Mouse (Mus musculus) CH12.LX (cell line): ENCODE results near the gene Mapkbp1. TPM values are rescaled to one million over a fixed set of nuclear protein-coding genes. Genes with fewer than 3 reads are reported as not detected.

Experiments
- DNase-seq: peaks from one replicate; pipeline ENCODE4 v3.0.0-alpha.2; 2013; ENCODE audit errors: extremely low read depth
- H3K27ac ChIP-seq: 2 replicates; pipeline ENCODE4 v1.5.1; 2012; ENCODE audit warnings: low read depth, mild to moderate bottlenecking, control low read depth, moderate library complexity; ENCODE audit not compliant: insufficient read depth
- H3K27me3 ChIP-seq: replicated peaks from 2 replicates; pipeline ENCODE3; 2012; ENCODE audit warnings: inconsistent platforms
- H3K36me3 ChIP-seq, 2 experiments: replicated peaks in 1 of 2; 2 replicates each; pipeline versions ENCODE3 to v1.6.1; 2012; ENCODE audit warnings: inconsistent platforms in 1 of 2, low read length in 1 of 2, mild to moderate bottlenecking in 1 of 2, mixed read lengths in 1 of 2, moderate library complexity in 1 of 2; ENCODE audit not compliant: control insufficient read depth in 1 of 2, insufficient read depth in 1 of 2
- H3K4me1 ChIP-seq, 2 experiments: 2 replicates each; pipeline ENCODE4 v1.6.1; 2012; ENCODE audit warnings: inconsistent platforms in 1 of 2, moderate library complexity in 1 of 2; ENCODE audit not compliant: insufficient read depth in 2 of 2, control insufficient read depth in 1 of 2
- H3K4me2 ChIP-seq: 2 replicates; pipeline ENCODE4 v1.6.1; 2012; ENCODE audit warnings: low read depth, mild to moderate bottlenecking, control low read depth; ENCODE audit not compliant: poor library complexity, insufficient read depth, severe bottlenecking
- H3K4me3 ChIP-seq, 3 experiments: fragments of 150-350 bp in 1 of 3; sonication (generic) in 1 of 3; replicated peaks in 1 of 3; 2 replicates each; pipeline versions ENCODE3 to v1.5.1; 2011 to 2012; ENCODE audit warnings: low read depth in 2 of 3, low read length in 2 of 3, mild to moderate bottlenecking in 2 of 3, moderate library complexity in 2 of 3, control low read depth in 1 of 3, improper control_type of control experiment in 1 of 3, inconsistent platforms in 1 of 3, mixed read lengths in 1 of 3; ENCODE audit not compliant: poor library complexity in 1 of 3
- H3K79me2 ChIP-seq: replicated peaks from 2 replicates; pipeline ENCODE4 v1.6.1; 2012; ENCODE audit warnings: mild to moderate bottlenecking, moderate library complexity; ENCODE audit not compliant: control insufficient read depth, poor library complexity, insufficient read depth, severe bottlenecking; ENCODE audit errors: extremely low read depth
- H3K9ac ChIP-seq: 2 replicates; pipeline ENCODE4 v1.6.1; 2012; ENCODE audit warnings: low read depth, mild to moderate bottlenecking, control low read depth, moderate library complexity; ENCODE audit not compliant: insufficient read depth
- H3K9me3 ChIP-seq: replicated peaks from 2 replicates; pipeline ENCODE3; 2012; ENCODE audit warnings: low read length, inconsistent platforms, mixed read lengths
- CHD2 ChIP-seq: IDR thresholded peaks from 2 replicates; pipeline ENCODE4 v1.6.1; 2011; ENCODE audit warnings: low read length, improper control_type of control experiment
- CTCF ChIP-seq, 2 experiments: IDR thresholded peaks in 1 of 2; conservative IDR thresholded peaks in 1 of 2; 2 replicates each; pipeline ENCODE4 v1.5.1; 2011 to 2012; ENCODE audit warnings: low read depth in 2 of 2, low read length in 2 of 2, improper control_type of control experiment in 1 of 2, inconsistent platforms in 1 of 2, mild to moderate bottlenecking in 1 of 2, moderate library complexity in 1 of 2
- EP300 ChIP-seq: IDR thresholded peaks from 2 replicates; pipeline ENCODE4 v1.6.1; 2011; ENCODE audit warnings: low read length, improper control_type of control experiment
- GABPA ChIP-seq: IDR thresholded peaks from 2 replicates; pipeline ENCODE4 v1.6.1; 2012; ENCODE audit warnings: low read depth, low read length, improper control_type of control experiment, inconsistent platforms; ENCODE audit not compliant: insufficient replicate concordance
- JUND ChIP-seq: conservative IDR thresholded peaks from 2 replicates; pipeline ENCODE4 v1.6.1; 2011; ENCODE audit warnings: low read depth, low read length, improper control_type of control experiment
- KAT2A ChIP-seq: IDR thresholded peaks from 2 replicates; pipeline ENCODE4 v1.6.1; 2012; ENCODE audit warnings: low read length, improper control_type of control experiment, inconsistent platforms; ENCODE audit not compliant: insufficient replicate concordance
- MAZ ChIP-seq: IDR thresholded peaks from 2 replicates; pipeline ENCODE4 v1.6.1; 2012; ENCODE audit warnings: low read depth, mild to moderate bottlenecking, inconsistent platforms, low read length, improper control_type of control experiment, moderate library complexity
- MEF2A ChIP-seq: IDR thresholded peaks from 2 replicates; pipeline ENCODE4 v1.6.1; 2014; ENCODE audit warnings: low read depth, mild to moderate bottlenecking, inconsistent platforms, low read length, improper control_type of control experiment, borderline replicate concordance
- NELFE ChIP-seq: IDR thresholded peaks from 2 replicates; pipeline ENCODE4 v1.6.1; 2011; ENCODE audit warnings: low read depth, low read length, improper control_type of control experiment
- POLR2AphosphoS2 ChIP-seq: IDR thresholded peaks from 2 replicates; pipeline ENCODE4 v1.6.1; 2011; ENCODE audit warnings: low read depth, low read length, improper control_type of control experiment
- RAD21 ChIP-seq: IDR thresholded peaks from 2 replicates; pipeline ENCODE4 v1.6.1; 2011; ENCODE audit warnings: low read depth, mild to moderate bottlenecking, low read length, improper control_type of control experiment, moderate library complexity
- RCOR1 ChIP-seq: conservative IDR thresholded peaks from 2 replicates; pipeline ENCODE4 v1.6.1; 2012; ENCODE audit warnings: low read depth, mild to moderate bottlenecking, inconsistent platforms, low read length, improper control_type of control experiment
- SMC3 ChIP-seq: IDR thresholded peaks from 2 replicates; pipeline ENCODE4 v1.6.1; 2011; ENCODE audit warnings: low read depth, low read length, improper control_type of control experiment
- ZC3H11A ChIP-seq: IDR thresholded peaks from 2 replicates; pipeline ENCODE4 v1.6.1; 2012; ENCODE audit warnings: low read depth, mild to moderate bottlenecking, inconsistent platforms, low read length, improper control_type of control experiment
- ZKSCAN1 ChIP-seq: IDR thresholded peaks from 2 replicates; pipeline ENCODE4 v1.6.1; 2012; ENCODE audit warnings: low read depth, inconsistent platforms, low read length, improper control_type of control experiment, borderline replicate concordance
- ZMIZ1 ChIP-seq: IDR thresholded peaks from 2 replicates; pipeline ENCODE4 v1.6.1; 2012; ENCODE audit warnings: low read depth, mild to moderate bottlenecking, inconsistent platforms, low read length, improper control_type of control experiment
- ZNF384 ChIP-seq: IDR thresholded peaks from 2 replicates; pipeline ENCODE4 v1.6.1; 2012; ENCODE audit warnings: low read depth, low read length, improper control_type of control experiment, inconsistent platforms
- dilution Hi-C: fragments of 300-500 bp; cut with MboI; formaldehyde crosslinking; loops from 2 replicates; pipeline ENCODE4 v1.14.3; 2020; ENCODE audit warnings: low sequenced_read_pairs; ENCODE audit not compliant: extremely low pct_unique_long_range_greater_than_20kb, extremely low pct_ligation_motif_present
- in situ Hi-C: fragments of 300-500 bp; cut with MboI; formaldehyde crosslinking; loops from 3 replicates; pipeline ENCODE4 v1.14.3; 2019; ENCODE audit warnings: low sequenced_read_pairs, low pct_ligation_motif_present, low pct_unique_long_range_greater_than_20kb, mixed read lengths
- polyA plus RNA-seq: library from polyadenylated mRNA; unstranded; fragments of >175 nt; gene quantifications from 2 replicates; pipeline ENCODE4 v1.2.1, GENCODE M21; 2012; ENCODE audit warnings: low read depth; ENCODE audit not compliant: insufficient read length
- total RNA-seq, 2 experiments: library from RNA; depleted of rRNA; stranded (reverse); fragments of 300-350 nt in 1 of 2; fragments of >200 nt in 1 of 2; gene quantifications; 2 replicates each; pipeline ENCODE4 v1.2.3; 2012 to 2014

Gene Mapkbp1
- total and polyA plus RNA-seq, 3 experiments, result 1.9 to 7.0 (median 4.3) TPM

GRCm38 (mm10) chr2:120048173-120048572, 75.7 kb downstream of the Mapkbp1 start:
- H3K79me2 ChIP-seq, result no peaks in the 10 kb centered on the region
- no peak overlapping the region for H3K9ac ChIP-seq
- in situ Hi-C loops (no loop called here), dilution Hi-C loops (no loop called here)
- H3K4me1 ChIP-seq, result no peaks in the 10 kb centered on the region
- H3K4me3 ChIP-seq, result no peak overlapping the region
- peaks cover 9% of the 10 kb centered on the region for H3K27me3 ChIP-seq
- no peak overlapping the region for H3K4me2 ChIP-seq
- H3K27ac ChIP-seq, result no peak overlapping the region
- no peaks in the 10 kb centered on the region for H3K9me3 ChIP-seq
- peaks cover 0 to 6% of the 10 kb centered on the region in 2 experiments for H3K36me3 ChIP-seq
- no peak for TF ChIP-seq RAD21
- TF ChIP-seq KAT2A, result no peak
- TF ChIP-seq JUND, result no peak
- TF ChIP-seq EP300, result no peak
- TF ChIP-seq GABPA, result no peak
- no peak for TF ChIP-seq POLR2AphosphoS2
- TF ChIP-seq MEF2A, result no peak
- TF ChIP-seq ZC3H11A, result no peak
- no peak for TF ChIP-seq NELFE
- no peak for TF ChIP-seq ZKSCAN1
- no peak for TF ChIP-seq ZNF384
- TF ChIP-seq RCOR1, result no peak
- TF ChIP-seq, all 38 proteins: peak for 0
- DNase-seq, result no peak

DNA sequence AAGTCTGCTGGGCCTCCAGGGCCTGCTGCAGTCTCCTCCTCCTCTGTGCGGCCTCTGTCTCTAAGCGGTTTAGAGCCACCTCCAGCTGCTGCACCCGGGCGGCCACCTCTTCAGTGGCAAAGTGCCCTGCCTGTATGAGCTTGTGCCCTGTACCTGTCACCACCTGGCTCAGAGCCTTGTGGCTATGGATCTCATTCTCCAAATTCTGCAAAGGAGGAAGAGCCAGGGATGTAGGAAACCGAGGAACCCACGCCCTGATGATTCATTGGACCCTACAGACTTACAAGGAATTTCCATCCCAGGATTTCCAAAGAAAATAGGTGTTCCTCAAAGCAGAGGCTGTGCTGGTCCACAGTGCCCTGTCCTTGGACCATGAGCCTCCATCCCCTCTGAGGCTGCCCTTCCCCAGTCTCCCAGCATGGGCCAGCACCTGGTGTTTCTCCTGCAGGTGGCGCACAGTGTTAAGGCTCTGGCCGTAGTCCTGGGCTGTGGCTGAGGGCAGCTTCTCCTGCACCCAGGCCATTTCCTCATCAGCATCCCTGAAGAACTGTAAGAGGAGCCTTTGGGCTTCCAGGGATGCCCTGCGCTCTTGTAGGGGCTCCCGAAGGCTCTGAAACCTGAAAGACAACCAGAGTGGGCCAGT, 77.3 kb downstream of the Mapkbp1 start:
- no peaks in the 10 kb centered on the region for H3K79me2 ChIP-seq
- no peak overlapping the region for H3K27ac ChIP-seq
- H3K27me3 ChIP-seq, result peaks cover 9% of the 10 kb centered on the region
- H3K9me3 ChIP-seq, result no peaks in the 10 kb centered on the region
- in situ Hi-C loops (no loop called here), dilution Hi-C loops (no loop called here)
- H3K4me1 ChIP-seq, result no peaks in the 10 kb centered on the region
- no peaks in the 10 kb centered on the region for H3K36me3 ChIP-seq
- no peak overlapping the region for H3K4me3 ChIP-seq
- no peak overlapping the region for H3K4me2 ChIP-seq
- TF ChIP-seq KAT2A, result no peak
- peak; percentile 18 to 78; a peak in 3 of 4 replicates for TF ChIP-seq CTCF (conservative IDR thresholded peaks at IDR 0.05 in 1 of 2, IDR thresholded peaks at IDR 0.05 in 1 of 2; ENCODE audit: low read depth in 2 of 2, low read length in 2 of 2)
- TF ChIP-seq RAD21, result peak; percentile 60
- no peak for TF ChIP-seq ZMIZ1
- TF ChIP-seq NELFE, result no peak
- no peak for TF ChIP-seq POLR2AphosphoS2
- TF ChIP-seq SMC3, result peak; percentile 76
- TF ChIP-seq CHD2, result no peak
- TF ChIP-seq RCOR1, result no peak
- no peak for TF ChIP-seq MAZ
- no peak overlapping the region for H3K9ac ChIP-seq
- peak; percentile 24 for DNase-seq
